Comparison of ENCODE assay signal across 8 mouse cellular contexts in genomic region chr9:41953486-41953885, GRCm38 (mm10).
DNase-seq lines count a peak whose midpoint lies in the region; ATAC-seq and TF ChIP-seq lines count a peak whose summit lies in the region.

No protein-coding gene starts in this region.

- no peak overlapping the region for H3K4me3 ChIP-seq in kidney, adult 2 months (ENCODE audit: insufficient read depth, low read depth, low read length)
- H3K4me3 ChIP-seq in limb, embryonic 10.5 days = peak overlapping the region; percentile 25; the same call in 1 of the 2 replicates

- no peaks in the 10 kb centered on the region for H3K27me3 ChIP-seq in kidney, adult 2 months (replicated peaks; ENCODE audit: control insufficient read depth, insufficient read depth, low read length)
- H3K27me3 ChIP-seq in limb, embryonic 10.5 days (ENCODE audit: low read depth, poor library complexity, severe bottlenecking) = no peaks in the 10 kb centered on the region

- no peaks in the 10 kb centered on the region for H3K36me3 ChIP-seq in kidney, adult 2 months (ENCODE audit: control insufficient read depth, insufficient read depth, low read length)
- H3K36me3 ChIP-seq in limb, embryonic 10.5 days = no peaks in the 10 kb centered on the region

- peak; percentile 31 for DNase-seq in ovary, postnatal 10 days (ENCODE audit: low spot score)
- no peak for DNase-seq in ovary, postnatal 36 days (ENCODE audit: low spot score)
- peak; percentile 91 for DNase-seq in embryo, embryonic 11 days
- DNase-seq in gastrocnemius, postnatal 25 days = peak; percentile 26
- DNase-seq in kidney, adult 2 months = peak; percentile 64
- peak; percentile 73 for DNase-seq in limb, embryonic 10.5 days (ENCODE audit: low spot score)
- DNase-seq in naive thymus-derived CD4-positive, alpha-beta T cell, adult 2 months (ENCODE audit: low read depth) = peak; percentile 51

- H3K4me1 ChIP-seq in kidney, adult 2 months (ENCODE audit: control insufficient read depth, insufficient read depth, low read length) = no peaks in the 10 kb centered on the region
- peaks cover 53% of the 10 kb centered on the region for H3K4me1 ChIP-seq in limb, embryonic 10.5 days

- TF ChIP-seq POLR2A in kidney, adult 2 months (IDR thresholded peaks at IDR 0.05; ENCODE audit: low read depth, low read length) = no peak

- TF ChIP-seq CTCF in kidney, adult 2 months (conservative IDR thresholded peaks at IDR 0.05; ENCODE audit: insufficient read depth, insufficient read length, low read depth, low read length) = peak; percentile 47

- H3K9me3 ChIP-seq in limb, embryonic 10.5 days (replicated peaks) = no peaks in the 10 kb centered on the region

- WGBS in kidney, adult 2 months = 12% methylated on average over 8 of the region's 8 CpGs
- 12% methylated on average over 8 of the region's 8 CpGs for WGBS in limb, embryonic 10.5 days

- ATAC-seq in erythroblast, adult 5-6 weeks (replicated peaks; ENCODE audit: low FRiP score, poor library complexity, severe bottlenecking) = no peak

- H3K27ac ChIP-seq in kidney, adult 2 months (ENCODE audit: insufficient read depth, low read depth, low read length) = no peak overlapping the region
- peak overlapping the region; percentile 97 for H3K27ac ChIP-seq in limb, embryonic 10.5 days
